In genomic region chr4:24796229-24796628, GRCm38 (mm10) we compare ENCODE assay signal across 10 mouse cellular contexts. TPM values are rescaled to one million over a fixed set of nuclear protein-coding genes. Genes with fewer than 3 reads are reported as not detected.
DNase-seq lines count a peak whose midpoint lies in the region; ATAC-seq and TF ChIP-seq lines count a peak whose summit lies in the region.
"Had no signal": no experiment of that assay in that cellular context is flagged by ENCODE, and none has a peak within 500 bp of the region (broad histone marks: within the 10 kb centered on the region; RNA-seq: fewer than 3 reads in every experiment).

No protein-coding gene starts in this region.

- no peak overlapping the region for H3K27ac ChIP-seq in forebrain, postnatal 0 days (ENCODE audit: low read depth, low read length)
- H3K27ac ChIP-seq in forebrain, embryonic 12.5 days: no peak overlapping the region
- no peak overlapping the region for H3K27ac ChIP-seq in thymus, adult 2 months (ENCODE audit: control insufficient read depth, insufficient read depth, low read length)

- H3K4me2 ChIP-seq in forebrain, postnatal 0 days (ENCODE audit: low read depth): no peak overlapping the region
- no peak overlapping the region for H3K4me2 ChIP-seq in forebrain, embryonic 12.5 days
- H3K4me2 ChIP-seq: liver, embryonic 11.5 days had no signal

- 45% methylated on average over 1 of the region's 1 CpGs for WGBS in forebrain, postnatal 0 days
- 77% methylated on average over 1 of the region's 1 CpGs for WGBS in forebrain, embryonic 12.5 days
- whole genome bisulfite sequencing in thymus, adult 2 months: 90% methylated on average over 1 of the region's 1 CpGs

- no peaks in the 10 kb centered on the region for H3K4me1 ChIP-seq in forebrain, postnatal 0 days (ENCODE audit: insufficient read depth)
- peaks cover 12% of the 10 kb centered on the region for H3K4me1 ChIP-seq in forebrain, embryonic 12.5 days
- H3K4me1 ChIP-seq in thymus, adult 2 months (replicated peaks; ENCODE audit: control insufficient read depth, insufficient read depth, low read length): no peaks in the 10 kb centered on the region
- H3K4me1 ChIP-seq: megakaryocyte, embryonic 14.5 days had no signal

- H3K36me3 ChIP-seq in forebrain, postnatal 0 days (ENCODE audit: insufficient read depth): no peaks in the 10 kb centered on the region; the same call in 1 of the 2 replicates
- H3K36me3 ChIP-seq in forebrain, embryonic 12.5 days (replicated peaks): no peaks in the 10 kb centered on the region
- no peaks in the 10 kb centered on the region for H3K36me3 ChIP-seq in thymus, adult 2 months (ENCODE audit: control insufficient read depth, insufficient read depth, low read length)

- no peak for TF ChIP-seq POLR2A in thymus, adult 2 months (IDR thresholded peaks at IDR 0.05; ENCODE audit: control insufficient read depth, extremely low read depth, insufficient read depth, low read length, poor library complexity)

- DNase-seq in forebrain, postnatal 0 days: no peak
- peak; percentile 26 for DNase-seq in layer of hippocampus, adult 11-12 months (ENCODE audit: low spot score)
- no peak for DNase-seq in layer of hippocampus, adult 18-20 months (ENCODE audit: low spot score in 2 of 2)
- peak; percentile 10 for DNase-seq in NIH3T3 (ENCODE audit: low read depth)
- DNase-seq in cerebellum, postnatal 10 days: peak; percentile 80 to 85
- DNase-seq in embryo, embryonic 10 days (ENCODE audit: low spot score): no peak
- no peak for DNase-seq in thymus, adult 2 months

- H3K9ac ChIP-seq in forebrain, postnatal 0 days: no peak overlapping the region
- no peak overlapping the region for H3K9ac ChIP-seq in forebrain, embryonic 12.5 days

- no peak for TF ChIP-seq CTCF in forebrain, postnatal 0 days (IDR thresholded peaks at IDR 0.05; ENCODE audit: low read depth)
- no peak for TF ChIP-seq CTCF in thymus, adult 2 months (IDR thresholded peaks at IDR 0.05; ENCODE audit: borderline replicate concordance, control insufficient read depth, extremely low read depth, insufficient read depth, low read length, poor library complexity)

- H3K27me3 ChIP-seq in forebrain, postnatal 0 days (ENCODE audit: insufficient read depth, low read length): no peaks in the 10 kb centered on the region
- H3K27me3 ChIP-seq in forebrain, embryonic 12.5 days: no peaks in the 10 kb centered on the region; the same call in 1 of the 2 replicates
- no peaks in the 10 kb centered on the region for H3K27me3 ChIP-seq in thymus, adult 2 months (ENCODE audit: control insufficient read depth, insufficient read depth, low read length)
- H3K27me3 ChIP-seq: megakaryocyte, embryonic 14.5 days had no signal

- no peaks in the 10 kb centered on the region for H3K9me3 ChIP-seq in forebrain, postnatal 0 days (ENCODE audit: low read length)
- no peaks in the 10 kb centered on the region for H3K9me3 ChIP-seq in forebrain, embryonic 12.5 days
- H3K9me3 ChIP-seq: megakaryocyte, embryonic 14.5 days had no signal

- peak; percentile 39; the same call in 1 of the 2 replicates for ATAC-seq in forebrain, postnatal 0 days
- no peak for ATAC-seq in forebrain, embryonic 12.5 days (ENCODE audit: low FRiP score)

- no peak overlapping the region for H3K4me3 ChIP-seq in forebrain, postnatal 0 days (ENCODE audit: low read depth, low read length)
- no peak overlapping the region for H3K4me3 ChIP-seq in forebrain, embryonic 12.5 days (replicated peaks)
- H3K4me3 ChIP-seq in thymus, adult 2 months (ENCODE audit: control insufficient read depth, insufficient read depth, low read length): no peak overlapping the region
- H3K4me3 ChIP-seq: megakaryocyte, embryonic 14.5 days had no signal

RNA-seq across cellular contexts. Expression of gene Klhl32, which starts 54.7 kb away (rescaled TPM):
- 18.8 and 20.5 TPM in 2 replicates for total RNA-seq in forebrain, postnatal 0 days (2014; rRNA removed)
- 18.9 and 29.6 TPM in 2 replicates for polyA plus RNA-seq in forebrain, postnatal 0 days (2015; fragmentation: Nextera tagmentation; extraction: Ambion mirVana)
- 10.5 and 11.6 TPM in 2 replicates for polyA plus RNA-seq in forebrain, embryonic 12.5 days (2016; fragmentation: Nextera tagmentation; extraction: Ambion mirVana)
- 10 to 100 TPM; 15.5 to 16.2 TPM for total RNA-seq in layer of hippocampus, adult 18-20 months (2021)
- 0.34 and 0.49 TPM in 2 replicates for polyA plus RNA-seq in thymus, adult 2 months (2012; rRNA removed)

Comparison
In these comparisons a context has a peak if more than half of its experiments do, and no peak if none do; other contexts are left out.
1. DNase-seq: peak in layer of hippocampus, adult 11-12 months (single experiment), NIH3T3 (single experiment) and cerebellum, postnatal 10 days (2 of 2); none in forebrain, postnatal 0 days (single experiment), layer of hippocampus, adult 18-20 months (0 of 2), embryo, embryonic 10 days (single experiment) and thymus, adult 2 months (single experiment).